Mouse (Mus musculus): ENCODE measurements around the gene Mrto4. TPM values are rescaled to one million over a fixed set of nuclear protein-coding genes. Genes with fewer than 3 reads are reported as not detected.

The Mrto4 gene
- polyA plus RNA-seq, 1 experiment from 2014 or later: 132 TPM

DNA sequence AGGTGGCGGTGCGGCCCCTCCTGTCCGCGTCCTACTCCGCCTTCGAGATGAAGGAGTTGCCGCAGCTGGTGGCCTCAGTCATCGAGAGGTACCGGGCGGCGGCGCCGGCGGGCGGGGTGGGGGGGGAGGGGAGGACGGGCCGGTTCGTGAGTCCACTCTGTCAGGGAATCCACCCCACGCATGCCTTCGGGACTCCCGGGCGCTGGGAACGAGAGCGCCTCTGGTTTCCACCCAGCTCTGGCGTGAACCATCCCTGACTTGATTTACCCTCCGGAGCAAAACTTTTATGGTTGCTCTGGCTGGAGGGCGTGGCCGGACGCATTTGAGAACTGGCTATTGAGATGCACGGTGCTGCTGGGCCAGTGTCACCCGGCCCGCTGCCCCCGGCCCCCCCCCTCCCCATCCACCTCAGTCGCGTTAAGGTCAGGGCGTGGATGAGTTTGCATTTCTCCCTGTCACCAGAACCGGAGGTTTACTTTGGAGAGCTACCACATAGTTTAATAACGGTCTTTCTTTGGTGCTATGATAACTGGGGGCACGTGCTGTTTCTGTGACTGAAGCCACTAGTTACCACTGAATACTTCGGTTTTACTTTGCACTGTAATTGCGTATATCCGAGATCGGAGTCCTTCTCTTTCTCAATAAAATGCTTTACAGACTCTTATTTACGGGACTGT is 28.5 kb upstream of the Mrto4 start:
- peak overlapping the region; percentile 87 for H3K4me3 ChIP-seq (ENCODE audit: low read depth, low read length)
- ATAC-seq (replicated peaks; ENCODE audit: low FRiP score, low TSS enrichment, low read depth) (no peak), DNase-seq (ENCODE audit: low spot score) (no peak)
- peak overlapping the region; percentile 73 for H3K4me2 ChIP-seq (ENCODE audit: low read length)
- 2% methylated on average over 38 of the region's 44 CpGs for WGBS
- H3K4me1 ChIP-seq (replicated peaks; ENCODE audit: control insufficient read depth, insufficient read depth, low read length): peaks cover 13% of the 10 kb centered on the region
- H3K9me3 ChIP-seq (ENCODE audit: control insufficient read depth, low read length): no peaks in the 10 kb centered on the region
- H3K27me3 ChIP-seq (replicated peaks; ENCODE audit: control insufficient read depth, insufficient read depth, low read length): no peaks in the 10 kb centered on the region
- H3K27ac ChIP-seq (ENCODE audit: low read depth): peak overlapping the region; percentile 66; the same call in 1 of the 2 replicates
- peaks cover 16% of the 10 kb centered on the region for H3K36me3 ChIP-seq (ENCODE audit: control insufficient read depth, insufficient read depth, low read length)
- H3K9ac ChIP-seq (ENCODE audit: low read length): peak overlapping the region; percentile 81

DNA sequence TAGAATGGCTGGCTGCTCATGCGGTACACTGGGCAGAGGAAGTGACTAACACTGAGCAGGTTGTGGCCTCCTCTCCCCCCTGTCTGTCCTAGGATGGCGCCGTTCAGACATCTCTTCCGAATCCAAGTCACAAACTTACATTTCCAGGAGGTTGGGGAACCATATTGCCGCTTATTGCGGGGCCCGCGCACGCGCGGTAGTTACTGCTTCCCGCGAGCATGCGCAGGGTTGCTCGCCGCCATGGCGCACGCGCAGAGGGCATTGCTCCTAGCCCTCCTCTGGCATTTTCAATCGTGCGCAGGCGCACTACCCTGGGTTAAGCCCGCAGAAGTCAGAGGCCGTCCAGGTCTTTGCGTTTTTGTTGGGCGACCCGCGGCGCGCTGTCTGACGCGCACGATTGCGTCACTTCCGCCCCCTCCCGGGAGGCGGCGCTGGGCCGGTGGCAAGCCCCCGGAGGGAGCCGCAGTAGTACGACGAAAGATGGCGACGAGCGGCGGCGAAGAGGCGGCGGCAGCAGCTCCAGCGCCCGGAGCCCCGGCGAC is 27.9 kb upstream of the Mrto4 start:
- H3K36me3 ChIP-seq (ENCODE audit: control insufficient read depth, insufficient read depth, low read length): peaks cover 23% of the 10 kb centered on the region
- peak overlapping the region; percentile 82 for H3K27ac ChIP-seq (ENCODE audit: low read depth)
- H3K9me3 ChIP-seq (ENCODE audit: control insufficient read depth, low read length): no peaks in the 10 kb centered on the region
- H3K9ac ChIP-seq (ENCODE audit: low read length): peak overlapping the region; percentile 81
- H3K27me3 ChIP-seq (replicated peaks; ENCODE audit: control insufficient read depth, insufficient read depth, low read length): no peaks in the 10 kb centered on the region
- H3K4me3 ChIP-seq (ENCODE audit: low read depth, low read length): peak overlapping the region; percentile 87
- peak; percentile 96 for ATAC-seq (replicated peaks; ENCODE audit: low FRiP score, low TSS enrichment, low read depth)
- under 1% methylated on average over 54 of the region's 54 CpGs for WGBS
- peak; percentile 100 for DNase-seq (ENCODE audit: low spot score)
- peak overlapping the region; percentile 73 for H3K4me2 ChIP-seq (ENCODE audit: low read length)
- H3K4me1 ChIP-seq (replicated peaks; ENCODE audit: control insufficient read depth, insufficient read depth, low read length): peaks cover 10% of the 10 kb centered on the region

DNA sequence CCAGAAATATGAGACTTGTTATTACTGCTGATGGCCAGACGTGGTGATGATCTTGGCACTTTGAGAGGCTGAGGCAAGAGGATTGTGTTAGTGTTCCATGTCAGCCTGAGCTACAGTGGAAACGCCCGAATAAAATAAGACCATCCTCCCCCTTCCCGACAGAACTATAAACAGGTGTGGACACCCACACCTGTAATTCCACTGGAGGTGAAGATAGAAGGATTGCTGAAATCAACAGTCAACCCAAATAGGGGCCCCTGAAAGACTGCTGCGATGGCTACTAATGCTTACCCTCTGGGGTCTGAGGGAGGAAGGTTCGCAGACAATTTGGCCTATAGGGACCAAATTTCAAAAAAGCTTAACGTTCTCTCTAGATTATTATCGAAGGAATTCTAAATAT is 27.3 kb upstream of the Mrto4 start:
- Histone ChIP-seq H3K9ac (ENCODE audit: low read length) (peak overlapping the region; percentile 81), H3K27me3 (replicated peaks; ENCODE audit: control insufficient read depth, insufficient read depth, low read length) (no peaks in the 10 kb centered on the region), H3K27ac (ENCODE audit: low read depth) (peak overlapping the region; percentile 82), H3K36me3 (ENCODE audit: control insufficient read depth, insufficient read depth, low read length) (peaks cover 28% of the 10 kb centered on the region), H3K4me1 (replicated peaks; ENCODE audit: control insufficient read depth, insufficient read depth, low read length) (peaks cover 10% of the 10 kb centered on the region), H3K4me2 (ENCODE audit: low read length) (peak overlapping the region; percentile 58), H3K4me3 (ENCODE audit: low read depth, low read length) (peak overlapping the region; percentile 87), H3K9me3 (ENCODE audit: control insufficient read depth, low read length) (no peaks in the 10 kb centered on the region)
- WGBS: 12% methylated on average over 8 of the region's 8 CpGs
- DNase-seq (ENCODE audit: low spot score) (peak; percentile 55), ATAC-seq (replicated peaks; ENCODE audit: low FRiP score, low TSS enrichment, low read depth) (no peak)

DNA sequence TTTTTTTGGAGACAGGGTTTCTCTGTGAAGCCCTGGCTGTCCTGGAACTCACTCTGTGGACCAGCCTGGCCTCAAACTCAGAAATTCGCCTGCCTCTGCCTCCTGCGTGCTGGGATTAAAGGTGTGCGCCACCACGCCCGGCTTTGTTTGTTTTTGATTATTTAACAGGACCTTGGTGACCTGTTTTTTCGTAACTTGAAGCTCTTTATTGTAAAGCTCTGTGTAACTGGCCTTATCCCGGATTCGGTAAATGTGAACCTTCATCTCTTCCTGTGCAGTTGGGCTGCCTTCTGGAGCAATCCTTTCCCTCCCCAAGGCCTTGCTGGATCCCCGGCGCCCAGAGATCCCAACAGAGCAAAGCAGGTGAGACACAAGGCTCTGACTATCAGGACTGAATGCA is 21.2 kb upstream of the Mrto4 start:
- Histone ChIP-seq H3K9me3 (ENCODE audit: control insufficient read depth, low read length) (no peaks in the 10 kb centered on the region), H3K4me3 (ENCODE audit: low read depth, low read length) (no peak overlapping the region), H3K36me3 (ENCODE audit: control insufficient read depth, insufficient read depth, low read length) (peaks cover 88% of the 10 kb centered on the region), H3K4me1 (replicated peaks; ENCODE audit: control insufficient read depth, insufficient read depth, low read length) (no peaks in the 10 kb centered on the region), H3K27ac (ENCODE audit: low read depth) (no peak overlapping the region), H3K9ac (ENCODE audit: low read length) (no peak overlapping the region), H3K27me3 (replicated peaks; ENCODE audit: control insufficient read depth, insufficient read depth, low read length) (no peaks in the 10 kb centered on the region), H3K4me2 (ENCODE audit: low read length) (no peak overlapping the region)
- WGBS: 92% methylated on average over 10 of the region's 10 CpGs
- DNase-seq (ENCODE audit: low spot score): no peak
- ATAC-seq (replicated peaks; ENCODE audit: low FRiP score, low TSS enrichment, low read depth): no peak

DNA sequence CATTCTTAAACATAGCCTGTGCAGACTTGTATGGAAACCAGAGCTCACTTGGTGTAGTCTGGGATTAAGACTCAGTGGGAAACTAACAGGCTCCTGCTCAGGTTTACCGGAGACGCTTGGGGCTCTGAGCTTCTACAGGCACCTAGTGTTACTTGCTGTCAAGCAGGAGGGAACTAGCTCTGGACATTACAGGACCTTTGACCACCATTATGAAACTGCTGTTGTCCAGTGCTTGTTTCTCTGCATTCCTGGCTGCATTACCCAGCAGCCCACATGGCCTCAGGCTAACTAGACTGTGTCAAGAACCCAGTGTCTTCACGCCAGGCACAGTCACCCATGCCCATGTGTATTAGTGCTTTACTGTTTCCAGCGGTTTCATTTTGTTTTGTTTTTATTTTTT is 20.8 kb upstream of the Mrto4 start:
- peaks cover 92% of the 10 kb centered on the region for H3K36me3 ChIP-seq (ENCODE audit: control insufficient read depth, insufficient read depth, low read length)

DNA sequence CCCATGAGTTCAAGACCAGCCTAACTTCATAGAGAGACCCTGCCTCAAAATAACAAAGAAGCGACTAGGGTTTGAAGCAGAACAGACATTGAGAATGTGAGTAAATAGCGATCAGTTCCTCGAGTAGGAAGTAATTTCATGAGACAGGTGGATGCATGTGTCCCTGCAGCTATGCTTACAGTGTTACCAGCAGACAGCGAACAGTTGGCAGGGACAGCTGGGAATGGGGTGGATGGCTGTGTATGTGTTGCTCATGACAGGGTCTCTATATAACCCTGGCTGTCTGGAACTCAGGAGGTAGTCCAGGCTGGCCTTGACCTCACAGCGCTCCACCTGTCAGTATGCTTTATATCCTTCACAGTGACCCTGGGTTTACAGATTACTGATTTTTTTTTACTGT is 15.7 kb upstream of the Mrto4 start:
- Histone ChIP-seq H3K36me3 (ENCODE audit: control insufficient read depth, insufficient read depth, low read length) (peaks cover 97% of the 10 kb centered on the region), H3K9me3 (ENCODE audit: control insufficient read depth, low read length) (no peaks in the 10 kb centered on the region), H3K4me1 (replicated peaks; ENCODE audit: control insufficient read depth, insufficient read depth, low read length) (no peaks in the 10 kb centered on the region), H3K4me2 (ENCODE audit: low read length) (no peak overlapping the region), H3K4me3 (ENCODE audit: low read depth, low read length) (no peak overlapping the region), H3K9ac (ENCODE audit: low read length) (no peak overlapping the region), H3K27ac (ENCODE audit: low read depth) (no peak overlapping the region), H3K27me3 (replicated peaks; ENCODE audit: control insufficient read depth, insufficient read depth, low read length) (no peaks in the 10 kb centered on the region)
- 94% methylated on average over 5 of the region's 5 CpGs for WGBS
- DNase-seq (ENCODE audit: low spot score): no peak
- ATAC-seq (replicated peaks; ENCODE audit: low FRiP score, low TSS enrichment, low read depth): no peak

More for the DNA sequence above, 20.8 kb upstream of the Mrto4 start:
- no peaks in the 10 kb centered on the region for H3K4me1 ChIP-seq (replicated peaks; ENCODE audit: control insufficient read depth, insufficient read depth, low read length)
- H3K4me3 ChIP-seq (ENCODE audit: low read depth, low read length): no peak overlapping the region
- no peaks in the 10 kb centered on the region for H3K27me3 ChIP-seq (replicated peaks; ENCODE audit: control insufficient read depth, insufficient read depth, low read length)
- H3K9me3 ChIP-seq (ENCODE audit: control insufficient read depth, low read length): no peaks in the 10 kb centered on the region
- DNase-seq (ENCODE audit: low spot score) (no peak), ATAC-seq (replicated peaks; ENCODE audit: low FRiP score, low TSS enrichment, low read depth) (no peak)
- no peak overlapping the region for H3K9ac ChIP-seq (ENCODE audit: low read length)
- H3K27ac ChIP-seq (ENCODE audit: low read depth): no peak overlapping the region
- 88% methylated on average over 4 of the region's 4 CpGs for WGBS
- H3K4me2 ChIP-seq (ENCODE audit: low read length): no peak overlapping the region

DNA sequence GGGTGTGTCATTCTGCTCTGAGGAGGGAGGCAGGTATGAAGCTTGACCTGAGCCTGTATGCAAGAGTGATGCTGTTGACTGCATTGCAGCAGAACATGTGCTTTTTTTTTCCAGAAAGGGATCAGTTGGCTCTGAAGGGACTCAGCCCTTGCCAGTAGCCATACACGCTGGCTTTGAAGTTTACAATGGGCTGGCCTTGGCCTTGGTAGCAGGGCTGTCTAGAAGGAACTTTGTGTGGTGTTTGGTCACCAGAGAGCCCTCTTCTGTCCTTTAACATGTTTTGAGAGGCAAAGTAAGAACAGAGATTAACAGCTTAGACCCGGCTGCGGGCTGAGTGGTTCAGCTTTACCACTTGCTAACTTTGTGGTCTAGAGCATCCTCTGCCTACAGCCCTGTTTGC is 15.0 kb upstream of the Mrto4 start:
- DNase-seq (ENCODE audit: low spot score) (no peak), ATAC-seq (replicated peaks; ENCODE audit: low FRiP score, low TSS enrichment, low read depth) (no peak)
- no peaks in the 10 kb centered on the region for H3K9me3 ChIP-seq (ENCODE audit: control insufficient read depth, low read length)
- no peaks in the 10 kb centered on the region for H3K4me1 ChIP-seq (replicated peaks; ENCODE audit: control insufficient read depth, insufficient read depth, low read length)
- H3K36me3 ChIP-seq (ENCODE audit: control insufficient read depth, insufficient read depth, low read length): peaks cover 97% of the 10 kb centered on the region
- no peak overlapping the region for H3K4me3 ChIP-seq (ENCODE audit: low read depth, low read length)
- no peak overlapping the region for H3K27ac ChIP-seq (ENCODE audit: low read depth)
- no peak overlapping the region for H3K9ac ChIP-seq (ENCODE audit: low read length)
- no peak overlapping the region for H3K4me2 ChIP-seq (ENCODE audit: low read length)
- no peaks in the 10 kb centered on the region for H3K27me3 ChIP-seq (replicated peaks; ENCODE audit: control insufficient read depth, insufficient read depth, low read length)
- 99% methylated on average over 3 of the region's 3 CpGs for WGBS

DNA sequence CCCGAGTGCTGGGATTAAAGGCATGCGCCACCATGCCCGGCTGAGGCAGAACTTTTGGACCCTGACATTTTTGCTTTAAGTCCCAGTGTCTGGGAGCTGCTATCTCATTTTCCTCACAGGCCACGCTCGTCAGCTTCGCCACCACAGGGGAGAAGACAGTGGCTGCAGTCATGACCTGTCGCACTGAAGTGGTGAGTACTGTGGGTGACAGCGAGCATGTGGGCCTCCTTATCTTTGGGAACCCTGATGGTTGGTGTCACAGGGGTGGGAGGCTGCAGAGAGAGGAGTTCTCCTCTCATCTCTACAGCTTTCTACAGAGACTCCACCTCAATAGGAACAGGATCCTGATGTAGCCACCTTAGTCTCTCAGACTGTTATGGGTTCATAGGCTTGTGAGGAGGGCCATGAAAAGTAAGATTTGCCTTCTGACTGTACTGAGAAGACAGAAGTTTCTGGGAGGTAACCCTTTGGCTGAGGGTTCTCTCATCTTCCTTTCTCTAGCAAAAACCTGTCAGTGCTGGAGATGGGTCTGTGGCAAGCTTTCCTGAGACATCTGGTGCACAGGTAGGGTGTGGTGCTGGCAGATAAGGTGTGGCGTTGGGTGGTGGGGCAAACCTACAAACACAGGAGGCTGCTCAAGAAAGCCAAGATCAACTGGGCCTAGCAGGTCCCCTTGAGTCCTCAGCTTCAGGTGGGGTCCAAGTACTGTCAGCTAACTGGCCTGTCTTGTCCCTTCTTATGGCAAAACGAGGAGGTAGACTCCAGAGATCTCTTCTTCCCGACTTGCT is 8.6 kb upstream of the Mrto4 start:
- no peaks in the 10 kb centered on the region for H3K27me3 ChIP-seq (replicated peaks; ENCODE audit: control insufficient read depth, insufficient read depth, low read length)
- H3K4me3 ChIP-seq (ENCODE audit: low read depth, low read length): no peak overlapping the region
- H3K9me3 ChIP-seq (ENCODE audit: control insufficient read depth, low read length): no peaks in the 10 kb centered on the region
- DNase-seq (ENCODE audit: low spot score) (no peak), ATAC-seq (replicated peaks; ENCODE audit: low FRiP score, low TSS enrichment, low read depth) (no peak)
- H3K4me2 ChIP-seq (ENCODE audit: low read length): no peak overlapping the region
- H3K4me1 ChIP-seq (replicated peaks; ENCODE audit: control insufficient read depth, insufficient read depth, low read length): no peaks in the 10 kb centered on the region
- no peak overlapping the region for H3K27ac ChIP-seq (ENCODE audit: low read depth)
- H3K36me3 ChIP-seq (ENCODE audit: control insufficient read depth, insufficient read depth, low read length): peaks cover 97% of the 10 kb centered on the region
- H3K9ac ChIP-seq (ENCODE audit: low read length): no peak overlapping the region
- 96% methylated on average over 11 of the region's 11 CpGs for WGBS

All from intestine, embryonic 14.5 days (tissue).